Mouse (Mus musculus) forebrain, postnatal 0 days (tissue): ENCODE data around the gene Dstyk. TPM values are rescaled to one million over a fixed set of nuclear protein-coding genes. Genes with fewer than 3 reads are reported as not detected.

Experiments
- ATAC-seq: fragments of 200-750 bp; cut with Nextera tagmentation; 2 replicates; pipeline ENCODE4 v1.8.0; 2017; ENCODE audit warnings: mild to moderate bottlenecking, moderate library complexity
- DNase-seq: peaks from one replicate; pipeline ENCODE4 v3.0.0-alpha.2; 2015
- H3K27ac ChIP-seq: fragments of 300-500 bp; sonication (generic); 2 replicates; pipeline ENCODE4 v1.5.1; 2014; ENCODE audit warnings: low read depth, mild to moderate bottlenecking, antibody characterized with exemption, low read length, moderate library complexity, mixed read lengths
- H3K27me3 ChIP-seq: fragments of 300-500 bp; sonication (generic); 2 replicates; pipeline ENCODE4 v1.6.1; 2014; ENCODE audit warnings: mild to moderate bottlenecking, low read length, mixed read lengths; ENCODE audit not compliant: insufficient read depth
- H3K36me3 ChIP-seq: fragments of 300-500 bp; sonication (generic); 2 replicates; pipeline ENCODE4 v1.6.1; 2014; ENCODE audit warnings: mild to moderate bottlenecking, moderate library complexity; ENCODE audit not compliant: insufficient read depth
- H3K4me1 ChIP-seq: fragments of 300-500 bp; sonication (generic); 2 replicates; pipeline ENCODE4 v1.6.1; 2014; ENCODE audit warnings: antibody characterized with exemption; ENCODE audit not compliant: insufficient read depth
- H3K4me2 ChIP-seq: fragments of 300-500 bp; sonication (generic); 2 replicates; pipeline ENCODE4 v1.6.1; 2014; ENCODE audit warnings: low read depth, mild to moderate bottlenecking, moderate library complexity
- H3K4me3 ChIP-seq: fragments of 300-500 bp; sonication (generic); 2 replicates; pipeline ENCODE4 v1.5.1; 2014; ENCODE audit warnings: low read depth, low read length, mixed read lengths
- H3K9ac ChIP-seq: fragments of 300-500 bp; sonication (generic); 2 replicates; pipeline ENCODE4 v1.6.1; 2014; ENCODE audit warnings: mild to moderate bottlenecking
- H3K9me3 ChIP-seq: fragments of 300-500 bp; sonication (generic); 2 replicates; pipeline ENCODE4 v1.6.1; 2016; ENCODE audit warnings: low read length
- CTCF ChIP-seq: sonication (generic); IDR thresholded peaks from 2 replicates; pipeline ENCODE4 v1.5.1; 2016; ENCODE audit warnings: antibody characterized with exemption, control low read depth, low read depth
- WGBS: fragments of 180-500 bp; shearing (Covaris S2); extraction: QIAGEN DNeasy Blood & Tissue Kit; methylation state at CpG from one replicate; pipeline ENCODE4 v1.1.7; 2014; 5-methylcytosine and 5-hydroxymethylcytosine counted together
- polyA plus RNA-seq: library from polyadenylated mRNA; unstranded; fragments of >200 nt; fragmentation: Nextera tagmentation; extraction: Ambion mirVana; gene quantifications from 2 replicates; pipeline ENCODE4 v1.2.1, GENCODE M21; 2015
- total RNA-seq: library from RNA; depleted of rRNA; stranded (reverse); fragments of >200 nt; gene quantifications from 2 replicates; pipeline ENCODE4 v1.2.3, GENCODE M21; 2014; rRNA removed

The Dstyk gene
- 18.3 and 18.9 TPM in 2 replicates for total RNA-seq
- 4.8 and 6.0 TPM in 2 replicates for polyA plus RNA-seq

- under 1% methylated on average over 83 of the region's 85 CpGs for WGBS
- Histone ChIP-seq H3K36me3 (no peaks in the 10 kb centered on the region), H3K9me3 (no peaks in the 10 kb centered on the region), H3K4me2 (peak within 1 kb of the TSS; percentile 68), H3K27ac (peak within 1 kb of the TSS; percentile 90), H3K9ac (peak within 1 kb of the TSS; percentile 84), H3K27me3 (no peaks in the 10 kb centered on the region), H3K4me3 (peak within 1 kb of the TSS; percentile 91), H3K4me1 (peaks cover 18% of the 10 kb centered on the region)
- ATAC-seq (peak; percentile 99), DNase-seq (peak; percentile 94)
- TF ChIP-seq CTCF, result peak; percentile 80
Measured at GRCm38 (mm10) chr1:132417319-132418251, at the start of gene Dstyk. TSS of gene Dstyk (plus strand) at chr1:132417555.

GRCm38 (mm10) chr1:132367692-132368506 is 49.5 kb upstream of the Dstyk start:
- 33% methylated on average over 7 of the region's 7 CpGs for WGBS
- Histone ChIP-seq H3K36me3 (peaks cover 8% of the 10 kb centered on the region), H3K4me2 (no peak overlapping the region), H3K27ac (no peak overlapping the region), H3K9me3 (no peaks in the 10 kb centered on the region), H3K4me3 (no peak overlapping the region), H3K27me3 (no peaks in the 10 kb centered on the region), H3K9ac (no peak overlapping the region; the same call in 1 of the 2 replicates), H3K4me1 (peaks cover 4% of the 10 kb centered on the region; the same call in 1 of the 2 replicates)
- DNase-seq (peak; percentile 87), ATAC-seq (peak; percentile 86)
- peak; percentile 91 for TF ChIP-seq CTCF

DNA sequence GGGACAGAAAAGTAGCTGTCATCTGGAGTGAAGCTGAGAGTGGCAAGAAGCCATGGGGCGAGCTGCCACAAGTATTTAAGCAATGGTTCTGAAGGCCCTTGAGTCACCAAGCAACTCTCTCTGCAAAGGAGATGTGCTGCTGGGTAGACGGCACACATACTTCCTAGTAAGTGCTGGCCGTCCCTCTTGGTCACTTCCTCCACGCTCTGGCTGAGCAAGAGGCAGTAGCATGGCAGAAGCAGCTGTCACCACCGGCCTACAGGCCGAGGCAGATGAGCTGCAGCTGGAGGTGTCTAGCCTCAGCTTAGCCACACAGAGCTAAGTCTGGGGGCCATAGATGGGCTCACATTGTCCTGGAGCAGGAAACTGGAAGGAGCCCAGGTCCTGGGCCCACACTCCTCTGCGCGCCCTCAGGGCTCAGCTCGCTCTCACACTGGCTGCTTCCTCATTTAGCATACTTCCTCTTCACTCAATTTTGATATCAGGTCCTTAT is 46.6 kb upstream of the Dstyk start:
- Histone ChIP-seq H3K27ac (0 out of 2 replicates have a peak overlapping the region, but pooled peaks have one; percentile 15), H3K4me2 (no peak overlapping the region), H3K27me3 (no peaks in the 10 kb centered on the region), H3K9ac (no peak overlapping the region), H3K4me1 (peaks cover 14% of the 10 kb centered on the region; the same call in 1 of the 2 replicates), H3K9me3 (no peaks in the 10 kb centered on the region), H3K36me3 (peaks cover 4% of the 10 kb centered on the region), H3K4me3 (no peak overlapping the region)
- WGBS, result 76% methylated on average over 9 of the region's 9 CpGs
- DNase-seq, result no peak
- ATAC-seq, result no peak
- no peak for TF ChIP-seq CTCF

DNA sequence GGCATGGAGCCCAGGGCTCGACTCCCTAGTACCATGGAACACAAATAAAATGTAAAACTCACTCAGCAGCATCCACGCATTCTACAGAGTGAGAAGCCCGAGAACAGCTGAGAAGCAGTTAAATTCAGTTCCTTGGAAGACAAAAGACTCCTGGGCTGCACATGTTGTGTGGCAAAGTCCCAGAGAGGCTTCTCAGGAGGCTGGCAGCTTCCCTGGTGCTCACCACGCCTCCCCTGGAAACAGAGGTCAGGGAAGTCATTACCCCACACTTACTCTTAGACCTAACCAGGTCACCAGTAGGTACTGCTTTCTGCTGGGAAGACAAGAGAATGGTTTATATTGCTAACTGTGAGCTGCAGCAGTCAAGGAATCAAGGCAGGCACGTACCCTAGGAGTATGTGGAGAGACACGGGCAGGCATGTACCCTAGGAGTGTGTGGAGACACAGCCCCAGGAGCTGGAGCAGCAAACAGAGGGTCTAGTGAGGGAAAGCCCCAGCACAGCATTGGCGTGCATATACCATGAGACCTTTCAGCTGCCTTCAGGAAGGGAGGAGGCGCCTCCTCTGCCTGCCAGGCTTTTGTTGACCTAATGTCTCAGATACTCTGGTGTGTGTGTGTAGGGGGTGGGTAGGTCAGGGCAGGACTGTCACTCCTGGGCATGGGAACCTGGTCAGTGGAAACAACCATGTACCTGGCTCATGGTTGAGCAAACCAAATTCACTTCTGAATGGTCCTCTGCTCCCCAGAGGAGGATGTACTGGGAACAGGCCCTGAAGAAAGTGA is 45.9 kb upstream of the Dstyk start:
- no peak for TF ChIP-seq CTCF
- Histone ChIP-seq H3K36me3 (peaks cover 4% of the 10 kb centered on the region), H3K27me3 (no peaks in the 10 kb centered on the region), H3K9ac (no peak overlapping the region), H3K9me3 (no peaks in the 10 kb centered on the region), H3K4me3 (no peak overlapping the region), H3K27ac (peak overlapping the region; percentile 69), H3K4me2 (no peak overlapping the region), H3K4me1 (peaks cover 14% of the 10 kb centered on the region; the same call in 1 of the 2 replicates)
- ATAC-seq (no peak), DNase-seq (no peak)
- WGBS, result 47% methylated on average over 8 of the region's 8 CpGs

DNA sequence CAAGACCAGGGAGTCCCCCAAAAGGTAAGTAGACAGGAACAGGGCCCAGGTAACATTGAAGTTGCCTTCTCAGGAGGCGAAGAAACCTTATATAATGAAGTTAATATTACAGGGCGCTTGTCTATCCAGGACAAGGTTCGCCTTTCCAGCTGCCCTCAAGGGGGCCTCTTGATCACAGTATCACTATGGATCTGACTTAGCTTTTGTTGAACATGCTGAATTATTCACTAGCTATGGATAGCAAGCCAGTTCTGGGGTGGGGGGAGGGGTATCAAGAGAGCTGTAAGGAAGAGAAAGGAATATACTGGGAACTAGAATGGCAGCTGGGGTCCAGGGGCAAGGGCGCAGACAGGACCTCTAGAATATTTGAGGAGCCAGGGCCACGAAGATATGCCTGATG is 45.0 kb upstream of the Dstyk start:
- Histone ChIP-seq H3K4me1 (peaks cover 14% of the 10 kb centered on the region; the same call in 1 of the 2 replicates), H3K27ac (0 out of 2 replicates have a peak overlapping the region, but pooled peaks have one; percentile 69), H3K27me3 (no peaks in the 10 kb centered on the region), H3K9me3 (no peaks in the 10 kb centered on the region), H3K4me2 (no peak overlapping the region), H3K4me3 (no peak overlapping the region), H3K9ac (no peak overlapping the region), H3K36me3 (peaks cover 12% of the 10 kb centered on the region)
- 73% methylated on average over 5 of the region's 5 CpGs for WGBS
- ATAC-seq (no peak), DNase-seq (no peak)
- TF ChIP-seq CTCF, result peak; percentile 13; the same call in 1 of the 2 replicates
